Mouse (Mus musculus) frontal cortex, postnatal 10 days (tissue): ENCODE results near the gene Gm8909.
"Not testable (repeated sequence)": the region's sequence is repeated elsewhere in the genome, so short reads cannot be mapped to it uniquely, and the experiment has no call there.

ENCODE experiments used
- DNase-seq, 2 experiments: peaks; one replicate each; pipeline ENCODE4 v3.0.0; 2022; ENCODE audit warnings: low spot score in 2 of 2, mixed read lengths in 1 of 2

The Gm8909 gene

GRCm38 (mm10) chr17:36168039-36168652 is at the start of gene Gm8909:
Gm8909 (minus strand) TSS chr17:36168537.
- no peak for DNase-seq

- DNase-seq = no peak
Observed at GRCm38 (mm10) chr17:36215586-36215985, 47.2 kb upstream of the Gm8909 start.

- DNase-seq = no peak
Observed at GRCm38 (mm10) chr17:36206846-36207245, 38.5 kb upstream of the Gm8909 start.

GRCm38 (mm10) chr17:36205862-36206261 is 37.5 kb upstream of the Gm8909 start:
- DNase-seq = no peak

GRCm38 (mm10) chr17:36205456-36205855 is 37.1 kb upstream of the Gm8909 start:
- DNase-seq = no peak

GRCm38 (mm10) chr17:36201851-36202250 is 33.5 kb upstream of the Gm8909 start:
- no peak for DNase-seq

GRCm38 (mm10) chr17:36198317-36198716 is 30.0 kb upstream of the Gm8909 start:
- DNase-seq = no peak

GRCm38 (mm10) chr17:36194471-36194870 is 26.1 kb upstream of the Gm8909 start:
- no peak for DNase-seq

GRCm38 (mm10) chr17:36193546-36194141 is 25.3 kb upstream of the Gm8909 start:
- DNase-seq = peak in 1 of 2 experiments; percentile 37

- DNase-seq = no peak
Observed at GRCm38 (mm10) chr17:36192371-36192770, 24.0 kb upstream of the Gm8909 start.

- no peak for DNase-seq
Observed at GRCm38 (mm10) chr17:36190169-36190507, 21.8 kb upstream of the Gm8909 start, which contains the start of gene H2-T3. H2-T3 (minus strand) TSS chr17:36190287.

- no peak for DNase-seq
Observed at GRCm38 (mm10) chr17:36189491-36190168, 21.3 kb upstream of the Gm8909 start.

GRCm38 (mm10) chr17:36187540-36187939 is 19.2 kb upstream of the Gm8909 start:
- DNase-seq = no peak

GRCm38 (mm10) chr17:36182212-36182611 is 13.9 kb upstream of the Gm8909 start:
- no peak for DNase-seq

- DNase-seq = not testable (repeated sequence)
Observed at GRCm38 (mm10) chr17:36179446-36179845, 11.1 kb upstream of the Gm8909 start.

GRCm38 (mm10) chr17:36178938-36179337 is 10.6 kb upstream of the Gm8909 start:
- not testable (repeated sequence) for DNase-seq

- DNase-seq = not testable (repeated sequence)
Observed at GRCm38 (mm10) chr17:36176132-36176531, 7.8 kb upstream of the Gm8909 start.

GRCm38 (mm10) chr17:36170287-36170814 is 2.0 kb upstream of the Gm8909 start:
- DNase-seq = no peak

- DNase-seq = no peak
Observed at GRCm38 (mm10) chr17:36169753-36170152, 1.4 kb upstream of the Gm8909 start.

- not testable (repeated sequence) for DNase-seq
Observed at GRCm38 (mm10) chr17:36169094-36169493, 757 bp upstream of the Gm8909 start.

GRCm38 (mm10) chr17:36167306-36168038 is 865 bp downstream of the Gm8909 start:
- no peak for DNase-seq

- not testable (repeated sequence) for DNase-seq
Observed at GRCm38 (mm10) chr17:36166901-36167300, 1.4 kb downstream of the Gm8909 start.
